Mouse (Mus musculus) liver, adult 2 months (tissue): ENCODE measurements around the gene Numb. TPM values are rescaled to one million over a fixed set of nuclear protein-coding genes. Genes with fewer than 3 reads are reported as not detected.

ENCODE experiments used
- DNase-seq: peaks from one replicate; pipeline ENCODE4 v3.0.0-alpha.2; 2011; ENCODE audit warnings: low read depth, low spot score; ENCODE audit errors: extremely low read depth
- H3K27ac ChIP-seq: fragments of 200-500 bp; replicated peaks from 2 replicates; pipeline ENCODE4 v1.5.1; 2012; ENCODE audit warnings: low read depth, mild to moderate bottlenecking, control low read depth, inconsistent platforms, low read length; ENCODE audit not compliant: insufficient read depth
- H3K27me3 ChIP-seq: fragments of 200-500 bp; 2 replicates; pipeline ENCODE4 v1.6.1; 2012; ENCODE audit warnings: mild to moderate bottlenecking, moderate library complexity, low read length, inconsistent platforms; ENCODE audit not compliant: control insufficient read depth, insufficient read depth
- H3K36me3 ChIP-seq: fragments of 200-500 bp; 2 replicates; pipeline ENCODE4 v1.6.1; 2012; ENCODE audit warnings: low read length, inconsistent platforms; ENCODE audit not compliant: control insufficient read depth, insufficient read depth
- H3K4me1 ChIP-seq: fragments of 200-500 bp; 2 replicates; pipeline ENCODE4 v1.6.1; 2011; ENCODE audit warnings: low read length; ENCODE audit not compliant: control insufficient read depth, insufficient read depth
- H3K4me3 ChIP-seq: fragments of 200-500 bp; 2 replicates; pipeline ENCODE4 v1.5.1; 2011; ENCODE audit warnings: low read depth, mild to moderate bottlenecking, control low read depth, low read length, moderate library complexity; ENCODE audit not compliant: insufficient read depth
- H3K79me2 ChIP-seq: fragments of 200-500 bp; 2 replicates; pipeline ENCODE4 v1.6.1; 2012; ENCODE audit warnings: inconsistent platforms, mild to moderate bottlenecking, low read length, moderate library complexity; ENCODE audit not compliant: control insufficient read depth, insufficient read depth
- H3K9ac ChIP-seq: fragments of 200-500 bp; 2 replicates; pipeline ENCODE4 v1.6.1; 2012; ENCODE audit warnings: low read depth, mild to moderate bottlenecking, control low read depth, inconsistent platforms, low read length
- CTCF ChIP-seq: fragments of 200-500 bp; IDR thresholded peaks from 2 replicates; pipeline ENCODE4 v1.5.1; 2011; ENCODE audit warnings: low read depth, low read length, control low read depth
- POLR2A ChIP-seq: fragments of 200-500 bp; IDR thresholded peaks from 2 replicates; pipeline ENCODE4 v1.6.1; 2011; ENCODE audit warnings: low read length, control low read depth; ENCODE audit not compliant: insufficient read depth; ENCODE audit errors: extremely low read depth
- WGBS: fragments of 180-500 bp; shearing (Covaris S2); methylation state at CpG from one replicate; pipeline ENCODE4 v1.1.7; 2018; 5-methylcytosine and 5-hydroxymethylcytosine counted together
- polyA plus RNA-seq: library from polyadenylated mRNA; depleted of rRNA; stranded (reverse); fragments of >200 nt; gene quantifications from 2 replicates; pipeline ENCODE4 v1.2.3, GENCODE M21; 2012
- total RNA-seq: library from RNA; depleted of rRNA; stranded (reverse); fragments of >200 nt; gene quantifications from 2 replicates; pipeline ENCODE4 v1.2.3, GENCODE M21; 2014

Numb gene
- total and polyA plus RNA-seq, 2 experiments: 20.2 to 46.7 TPM

DNA sequence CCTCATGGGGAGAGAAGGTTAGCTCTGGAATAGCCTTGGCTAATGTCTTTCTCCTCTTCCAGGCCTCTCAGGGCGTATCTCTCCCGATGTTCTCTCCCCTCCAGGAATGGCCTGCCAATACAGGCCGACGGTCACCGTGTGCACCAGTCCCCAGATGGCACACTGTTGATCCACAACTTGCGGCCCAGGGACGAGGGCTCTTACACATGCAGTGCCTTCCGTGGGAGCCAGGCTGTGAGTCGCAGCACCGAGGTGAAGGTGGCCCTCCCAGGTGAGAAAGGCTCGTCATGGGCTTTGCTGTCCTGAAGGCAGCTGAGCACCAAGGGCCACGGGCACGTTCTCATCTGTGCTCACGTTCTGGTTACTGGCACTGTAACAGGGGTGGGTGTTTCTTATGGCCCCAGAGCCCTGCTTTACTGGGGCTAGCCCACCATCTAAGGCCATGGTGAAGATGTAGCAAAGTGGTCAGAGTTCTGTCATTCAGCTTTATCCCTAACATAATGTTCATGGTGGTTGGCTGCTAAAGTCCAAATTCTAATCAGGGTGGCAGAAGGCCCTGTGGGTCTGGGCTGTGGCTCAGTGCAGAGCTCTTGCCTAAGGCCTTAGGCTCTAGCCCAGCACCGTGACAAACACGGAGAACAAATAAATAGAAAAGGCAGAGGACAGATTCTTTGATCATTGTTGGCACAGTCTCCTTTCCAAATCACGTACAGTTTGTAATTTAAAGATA lies 132.5 kb downstream of the Numb start:
- 0 out of 2 replicates have a peak, but pooled peaks cover 3% of the 10 kb centered on the region for H3K36me3 ChIP-seq
- H3K4me1 ChIP-seq: peaks cover 29% of the 10 kb centered on the region
- WGBS: 67% methylated on average over 17 of the region's 17 CpGs
- no peak overlapping the region for H3K9ac ChIP-seq
- H3K27me3 ChIP-seq: no peaks in the 10 kb centered on the region
- H3K27ac ChIP-seq: peak overlapping the region; percentile 75
- TF ChIP-seq CTCF (no peak), POLR2A (no peak)
- no peaks in the 10 kb centered on the region for H3K79me2 ChIP-seq
- peak; percentile 88 for DNase-seq
- H3K4me3 ChIP-seq: no peak overlapping the region

DNA sequence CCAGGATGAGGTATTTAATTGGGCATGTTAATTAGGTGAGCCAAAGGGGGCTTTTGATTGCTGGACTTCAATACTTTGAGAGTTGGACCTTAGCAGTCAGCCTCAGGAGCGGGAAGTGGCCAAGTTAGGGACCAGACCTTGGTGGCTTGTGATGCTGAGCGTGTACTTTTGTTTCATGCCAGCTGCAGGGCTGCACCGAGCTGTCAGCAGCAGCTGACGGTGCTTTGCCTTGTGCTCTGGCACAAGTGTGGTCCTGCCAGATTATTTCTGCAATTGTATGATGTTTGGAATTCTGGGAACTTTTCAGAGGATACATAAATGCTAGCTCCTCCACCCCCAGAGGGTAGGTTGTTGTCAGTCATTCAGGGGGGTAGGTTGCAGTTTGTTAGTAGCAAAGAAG lies 136.4 kb downstream of the Numb start:
- H3K36me3 ChIP-seq: no peaks in the 10 kb centered on the region
- H3K27me3 ChIP-seq: no peaks in the 10 kb centered on the region
- no peaks in the 10 kb centered on the region for H3K79me2 ChIP-seq
- DNase-seq: no peak
- H3K27ac ChIP-seq: no peak overlapping the region
- TF ChIP-seq CTCF (no peak), POLR2A (no peak)
- H3K4me1 ChIP-seq: peaks cover 10% of the 10 kb centered on the region
- H3K4me3 ChIP-seq: no peak overlapping the region
- whole genome bisulfite sequencing: 80% methylated on average over 4 of the region's 4 CpGs
- H3K9ac ChIP-seq: no peak overlapping the region

DNA sequence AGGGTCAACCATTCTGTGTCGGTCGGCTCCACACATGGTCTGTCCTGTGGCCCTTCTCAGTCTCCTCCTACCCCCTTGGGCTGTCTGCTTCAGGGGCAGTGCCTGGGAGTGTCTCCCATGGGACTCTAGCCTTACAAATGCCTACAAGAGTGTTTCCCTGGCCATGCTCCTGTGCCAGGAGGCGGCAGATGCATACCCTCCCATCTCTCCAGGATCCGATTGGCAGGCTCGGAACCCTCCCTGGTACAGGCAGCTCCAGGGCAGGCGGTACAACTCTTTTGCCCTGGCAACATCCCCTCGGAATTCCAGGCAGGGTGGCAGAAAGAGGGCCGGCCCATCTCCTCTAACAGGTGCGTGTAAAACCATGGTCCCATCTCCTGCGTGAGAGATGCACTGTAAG lies 139.1 kb downstream of the Numb start:
- H3K4me1 ChIP-seq: no peaks in the 10 kb centered on the region
- WGBS: 94% methylated on average over 10 of the region's 10 CpGs
- no peak for TF ChIP-seq CTCF
- no peak for TF ChIP-seq POLR2A
- no peak overlapping the region for H3K4me3 ChIP-seq
- no peaks in the 10 kb centered on the region for H3K79me2 ChIP-seq
- no peak for DNase-seq
- no peaks in the 10 kb centered on the region for H3K27me3 ChIP-seq
- H3K27ac ChIP-seq: no peak overlapping the region
- no peaks in the 10 kb centered on the region for H3K36me3 ChIP-seq
- no peak overlapping the region for H3K9ac ChIP-seq

DNA sequence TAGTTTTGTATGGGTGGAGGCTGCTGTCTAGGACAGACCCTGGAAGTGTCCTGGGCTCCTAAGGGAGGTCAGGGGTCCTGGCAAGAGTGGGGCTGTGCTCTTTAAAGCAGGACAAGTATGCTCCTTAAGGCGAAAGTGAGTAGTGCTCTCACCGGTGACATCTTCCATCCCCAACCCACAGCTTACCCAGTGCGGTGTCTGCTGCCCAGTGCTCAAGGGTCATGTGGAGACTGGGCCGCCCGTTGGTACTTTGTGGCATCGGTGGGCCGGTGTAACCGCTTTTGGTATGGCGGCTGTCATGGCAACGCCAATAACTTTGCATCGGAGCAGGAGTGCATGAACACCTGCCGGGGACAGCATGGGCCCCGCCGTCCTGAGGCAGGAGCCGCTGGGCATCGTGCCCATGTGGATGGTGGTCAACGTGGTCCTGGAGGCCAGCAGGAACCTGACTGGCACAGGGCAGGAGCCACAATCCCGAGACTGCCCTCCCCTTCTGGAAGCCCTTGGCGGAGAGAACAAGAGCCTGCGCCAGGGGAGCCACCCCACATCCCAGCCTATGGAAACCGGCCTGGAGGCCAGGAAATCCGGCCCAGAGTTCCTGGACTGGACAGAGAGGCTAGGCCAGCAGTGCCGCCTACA lies 140.0 kb downstream of the Numb start:
- 87% methylated on average over 23 of the region's 23 CpGs for WGBS
- Histone ChIP-seq H3K36me3 (no peaks in the 10 kb centered on the region), H3K9ac (no peak overlapping the region), H3K4me1 (no peaks in the 10 kb centered on the region), H3K79me2 (no peaks in the 10 kb centered on the region), H3K27ac (no peak overlapping the region), H3K4me3 (no peak overlapping the region), H3K27me3 (no peaks in the 10 kb centered on the region)
- TF ChIP-seq CTCF (no peak), POLR2A (no peak)
- no peak for DNase-seq

DNA sequence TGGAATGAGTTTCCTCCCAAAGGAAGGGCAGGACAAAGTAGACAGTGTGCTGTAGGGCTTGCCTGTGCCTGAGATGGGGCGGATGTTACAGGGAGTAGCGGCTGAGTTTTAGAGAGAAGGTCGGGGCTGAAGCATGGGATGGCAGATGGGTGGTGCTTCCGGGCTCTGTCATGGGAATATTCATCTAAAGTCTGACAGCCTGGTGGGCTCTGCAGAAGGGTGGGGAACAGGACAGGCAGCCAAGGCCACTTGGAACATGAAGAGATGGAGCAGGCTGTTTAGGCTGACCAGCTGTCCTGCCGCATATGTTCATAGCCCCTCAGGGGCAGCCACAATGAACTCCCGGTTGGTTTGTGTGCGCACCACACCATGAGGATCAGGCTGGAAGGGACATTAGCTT lies 140.5 kb downstream of the Numb start:
- WGBS: 77% methylated on average over 7 of the region's 7 CpGs

DNA sequence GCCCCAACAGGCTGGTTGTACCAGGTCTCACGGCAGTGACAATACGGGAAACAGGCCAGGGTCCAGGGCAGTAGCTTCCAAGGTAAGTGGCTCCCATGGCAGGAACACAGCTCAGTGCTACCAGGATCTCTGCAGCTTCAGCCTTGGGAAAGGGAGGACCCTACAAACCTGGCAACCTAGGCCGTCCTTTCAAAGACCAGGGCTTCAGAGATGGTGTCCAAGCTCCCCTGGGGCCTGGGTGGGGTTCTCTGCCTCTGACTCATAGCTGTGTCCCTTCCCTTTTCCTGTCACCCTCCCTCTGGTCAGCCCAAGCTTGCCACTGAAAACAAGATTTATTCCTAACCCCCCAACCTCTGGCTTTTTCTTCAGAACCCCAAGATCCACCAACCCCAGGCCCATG lies 141.6 kb downstream of the Numb start:
- WGBS: 96% methylated on average over 3 of the region's 3 CpGs

More for the DNA sequence above, 140.5 kb downstream of the Numb start:
- Histone ChIP-seq H3K36me3 (no peaks in the 10 kb centered on the region), H3K4me1 (no peaks in the 10 kb centered on the region), H3K79me2 (no peaks in the 10 kb centered on the region), H3K9ac (no peak overlapping the region), H3K27me3 (no peaks in the 10 kb centered on the region), H3K27ac (no peak overlapping the region), H3K4me3 (no peak overlapping the region)
- DNase-seq: no peak
- TF ChIP-seq CTCF: no peak
- no peak for TF ChIP-seq POLR2A

More for the DNA sequence above, 141.6 kb downstream of the Numb start:
- Histone ChIP-seq H3K9ac (no peak overlapping the region), H3K36me3 (no peaks in the 10 kb centered on the region), H3K79me2 (no peaks in the 10 kb centered on the region), H3K4me1 (no peaks in the 10 kb centered on the region), H3K4me3 (no peak overlapping the region), H3K27ac (no peak overlapping the region), H3K27me3 (no peaks in the 10 kb centered on the region)
- DNase-seq: no peak
- TF ChIP-seq POLR2A (no peak), CTCF (no peak)
